Mouse (Mus musculus): ENCODE results near the gene Gm6408. TPM values are rescaled to one million over a fixed set of nuclear protein-coding genes. Genes with fewer than 3 reads are reported as not detected.
"Not testable (repeated sequence)": the region's sequence is repeated elsewhere in the genome, so short reads cannot be mapped to it uniquely, and the experiment has no call there.

Gene Gm6408
- polyA plus RNA-seq, 1 experiment from 2014 or later: not detected

- WGBS: 90% methylated on average over 9 of the region's 9 CpGs
- no peaks in the 10 kb centered on the region for H3K27me3 ChIP-seq (ENCODE audit: insufficient read depth, poor library complexity, severe bottlenecking)
Observed at GRCm38 (mm10) chr5:146470821-146471220, 10.9 kb upstream of the Gm6408 start.

GRCm38 (mm10) chr5:146471311-146471710 lies 10.5 kb upstream of the Gm6408 start:
- H3K4me1 ChIP-seq (replicated peaks): no peaks in the 10 kb centered on the region
- H3K27ac ChIP-seq: no peak overlapping the region
- 91% methylated on average over 5 of the region's 5 CpGs for WGBS
- H3K4me3 ChIP-seq: no peak overlapping the region
- peaks cover 61% of the 10 kb centered on the region for H3K36me3 ChIP-seq
- no peak for DNase-seq (ENCODE audit: low spot score)
- H3K27me3 ChIP-seq (ENCODE audit: insufficient read depth, poor library complexity, severe bottlenecking): no peaks in the 10 kb centered on the region
- H3K9me3 ChIP-seq: no peaks in the 10 kb centered on the region

More at GRCm38 (mm10) chr5:146470821-146471220, 10.9 kb upstream of the Gm6408 start:
- Histone ChIP-seq H3K9me3 (no peaks in the 10 kb centered on the region), H3K27ac (no peak overlapping the region), H3K36me3 (peaks cover 66% of the 10 kb centered on the region), H3K4me1 (replicated peaks) (no peaks in the 10 kb centered on the region), H3K4me3 (no peak overlapping the region)
- no peak for DNase-seq (ENCODE audit: low spot score)

DNA sequence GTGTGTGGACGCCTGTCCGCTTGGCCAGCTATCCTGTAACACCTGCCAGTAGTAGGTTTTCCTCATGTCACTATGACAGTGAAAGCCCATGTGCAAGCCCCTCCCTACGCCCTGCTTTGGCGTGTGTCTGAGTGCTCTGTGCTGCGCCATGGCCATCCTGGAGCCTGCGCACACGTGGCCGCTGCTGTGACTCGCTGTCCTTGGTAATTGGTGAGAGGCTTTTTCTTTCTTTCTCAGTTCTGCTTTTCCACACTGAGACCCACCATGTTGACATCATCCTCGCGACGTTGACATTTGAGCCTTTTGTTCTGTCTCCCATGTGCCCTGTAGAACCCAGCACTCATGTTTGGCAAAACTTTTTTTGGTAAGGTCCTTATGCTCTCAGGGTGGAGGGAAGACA lies 9.9 kb upstream of the Gm6408 start:
- no peak for DNase-seq (ENCODE audit: low spot score)
- Histone ChIP-seq H3K9me3 (no peaks in the 10 kb centered on the region), H3K27me3 (ENCODE audit: insufficient read depth, poor library complexity, severe bottlenecking) (no peaks in the 10 kb centered on the region), H3K4me3 (no peak overlapping the region), H3K4me1 (replicated peaks) (no peaks in the 10 kb centered on the region), H3K36me3 (peaks cover 56% of the 10 kb centered on the region), H3K27ac (no peak overlapping the region)
- 93% methylated on average over 12 of the region's 12 CpGs for WGBS

- H3K9me3 ChIP-seq; H3K4me1 ChIP-seq (replicated peaks); H3K4me3 ChIP-seq; H3K27ac ChIP-seq; DNase-seq (ENCODE audit: low spot score); H3K27me3 ChIP-seq (ENCODE audit: insufficient read depth, poor library complexity, severe bottlenecking); H3K36me3 ChIP-seq: not testable (repeated sequence)
- 14% methylated on average over 4 of the region's 4 CpGs for WGBS
Observed at GRCm38 (mm10) chr5:146479564-146479963, 2.2 kb upstream of the Gm6408 start.

- WGBS: 17% methylated on average over 3 of the region's 4 CpGs
Observed at GRCm38 (mm10) chr5:146488959-146489358, 7.2 kb downstream of the Gm6408 start.

DNA sequence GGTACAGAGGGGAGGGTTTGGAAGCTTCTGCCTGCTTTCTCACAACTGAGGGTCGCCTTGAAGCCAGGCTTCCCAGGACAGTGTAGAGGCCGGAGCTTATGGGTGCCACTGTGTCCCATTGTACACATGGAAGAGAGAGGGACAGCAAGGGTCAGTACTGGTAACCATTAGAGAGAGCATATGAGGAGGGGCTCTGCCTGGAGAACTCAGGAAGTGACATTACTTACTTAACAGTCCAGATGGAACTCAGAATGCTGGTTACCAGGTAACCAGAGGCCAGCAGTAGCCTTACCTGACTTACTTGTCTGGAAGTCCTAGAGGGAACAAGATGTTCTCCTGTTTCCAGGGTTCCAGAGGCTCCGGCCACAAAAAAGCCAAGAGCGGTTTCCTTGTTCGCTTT lies 9.3 kb downstream of the Gm6408 start, which contains the start of gene Gm6370:
Gm6370 (plus strand) TSS at position 301 of the 400 bp plus-strand sequence.
- no CpG with 5 or more reads among the region's 5 CpGs for WGBS

More at GRCm38 (mm10) chr5:146488959-146489358, 7.2 kb downstream of the Gm6408 start:
- H3K4me3 ChIP-seq; H3K36me3 ChIP-seq; H3K27me3 ChIP-seq (ENCODE audit: insufficient read depth, poor library complexity, severe bottlenecking); H3K4me1 ChIP-seq (replicated peaks); H3K27ac ChIP-seq; DNase-seq (ENCODE audit: low spot score); H3K9me3 ChIP-seq: not testable (repeated sequence)

GRCm38 (mm10) chr5:146502099-146502498 lies 20.3 kb downstream of the Gm6408 start, which contains the start of gene 4930449I24Rik:
Gene 4930449I24Rik, plus strand, starts transcription at chr5:146502399.
- not testable (repeated sequence) for H3K9me3 ChIP-seq; DNase-seq (ENCODE audit: low spot score)
- no CpG with 5 or more reads among the region's 5 CpGs for WGBS

More for the DNA sequence above, 9.3 kb downstream of the Gm6408 start, which contains the start of gene Gm6370:
- H3K27ac ChIP-seq; H3K27me3 ChIP-seq (ENCODE audit: insufficient read depth, poor library complexity, severe bottlenecking); DNase-seq (ENCODE audit: low spot score); H3K4me1 ChIP-seq (replicated peaks); H3K9me3 ChIP-seq; H3K36me3 ChIP-seq; H3K4me3 ChIP-seq: not testable (repeated sequence)

GRCm38 (mm10) chr5:146513823-146514222 lies 32.1 kb downstream of the Gm6408 start, which contains the start of gene Gm3402:
Gene Gm3402, plus strand, starts transcription at chr5:146514123.
- not testable (repeated sequence) for H3K9me3 ChIP-seq; DNase-seq (ENCODE audit: low spot score); H3K4me3 ChIP-seq; H3K36me3 ChIP-seq; H3K27ac ChIP-seq; H3K27me3 ChIP-seq (ENCODE audit: insufficient read depth, poor library complexity, severe bottlenecking); H3K4me1 ChIP-seq (replicated peaks)
- WGBS: 100% methylated on average over 2 of the region's 5 CpGs

More at GRCm38 (mm10) chr5:146502099-146502498, 20.3 kb downstream of the Gm6408 start, which contains the start of gene 4930449I24Rik:
- not testable (repeated sequence) for H3K36me3 ChIP-seq; H3K27me3 ChIP-seq (ENCODE audit: insufficient read depth, poor library complexity, severe bottlenecking); H3K27ac ChIP-seq; H3K4me1 ChIP-seq (replicated peaks); H3K4me3 ChIP-seq

DNA sequence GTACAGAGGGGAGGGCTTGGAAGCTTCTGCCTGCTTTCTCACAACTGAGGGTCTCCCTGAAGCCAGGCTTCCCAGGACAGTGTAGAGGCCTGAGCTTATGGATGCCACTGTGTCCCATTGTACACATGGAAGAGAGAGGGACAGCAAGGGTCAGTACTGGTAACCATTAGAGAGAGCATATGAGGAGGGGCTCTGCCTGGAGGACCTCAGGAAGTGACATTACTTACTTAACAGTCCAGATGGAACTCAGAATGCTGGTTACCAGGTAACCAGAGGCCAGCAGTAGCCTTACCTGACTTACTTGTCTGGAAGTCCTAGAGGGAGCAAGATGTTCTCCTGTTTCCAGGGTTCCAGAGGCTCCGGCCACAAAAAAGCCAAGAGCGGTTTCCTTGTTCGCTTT lies 43.7 kb downstream of the Gm6408 start, which contains the start of gene Gm3404:
Gm3404 (plus strand) TSS at position 301 of the 400 bp plus-strand sequence.
- WGBS: 90% methylated on average over 3 of the region's 3 CpGs
- DNase-seq (ENCODE audit: low spot score); H3K27me3 ChIP-seq (ENCODE audit: insufficient read depth, poor library complexity, severe bottlenecking); H3K4me1 ChIP-seq (replicated peaks); H3K36me3 ChIP-seq; H3K9me3 ChIP-seq; H3K4me3 ChIP-seq; H3K27ac ChIP-seq: not testable (repeated sequence)

Other genes starting within 250 kb of the Gm6408 start
- 13.1 and 16.7 TPM in 2 replicates for gene Wasf3, start 97.0 kb upstream of the Gm6408 start, polyA plus RNA-seq (2016; fragmentation: Nextera tagmentation; extraction: Ambion mirVana)
- gene Gm6370, start 9.4 kb downstream of the Gm6408 start, polyA plus RNA-seq (2016; fragmentation: Nextera tagmentation; extraction: Ambion mirVana): not detected in 2 replicates
- not detected in 2 replicates for gene 4930449I24Rik, start 20.4 kb downstream of the Gm6408 start, polyA plus RNA-seq (2016; fragmentation: Nextera tagmentation; extraction: Ambion mirVana)
- gene Gm3402, start 32.2 kb downstream of the Gm6408 start, polyA plus RNA-seq (2016; fragmentation: Nextera tagmentation; extraction: Ambion mirVana): not detected in 2 replicates
- not detected in 2 replicates for gene Gm3404, start 43.8 kb downstream of the Gm6408 start, polyA plus RNA-seq (2016; fragmentation: Nextera tagmentation; extraction: Ambion mirVana)
- not detected in 2 replicates for gene Gm3409, start 55.7 kb downstream of the Gm6408 start, polyA plus RNA-seq (2016; fragmentation: Nextera tagmentation; extraction: Ambion mirVana)
- gene Gm3415, start 74.2 kb downstream of the Gm6408 start, polyA plus RNA-seq (2016; fragmentation: Nextera tagmentation; extraction: Ambion mirVana): not detected in 2 replicates
- gene Gpr12, start 103.3 kb downstream of the Gm6408 start, polyA plus RNA-seq (2016; fragmentation: Nextera tagmentation; extraction: Ambion mirVana): 0.11 TPM in 1 of 2 replicates, not detected in the other